Mouse (Mus musculus) G1E (cell line): ENCODE data around the gene Hoxd9.

ENCODE experiments used
- CTCF ChIP-seq: IDR thresholded peaks from 2 replicates; pipeline ENCODE4 v1.5.1; 2012; ENCODE audit warnings: low read depth, low read length, inconsistent platforms, mixed read lengths
- GATA1 ChIP-seq: IDR thresholded peaks from 2 replicates; pipeline ENCODE4 v1.6.1; 2012; ENCODE audit warnings: borderline replicate concordance, low read length, inconsistent platforms, mixed read lengths
- POLR2AphosphoS5 ChIP-seq: IDR thresholded peaks from 2 replicates; pipeline ENCODE4 v1.6.1; 2012; ENCODE audit warnings: low read depth, low read length, inconsistent platforms; ENCODE audit not compliant: insufficient replicate concordance
- TAL1 ChIP-seq: conservative IDR thresholded peaks from 2 replicates; pipeline ENCODE4 v1.6.1; 2012; ENCODE audit warnings: low read depth, low read length, inconsistent platforms, mixed read lengths

DNA sequence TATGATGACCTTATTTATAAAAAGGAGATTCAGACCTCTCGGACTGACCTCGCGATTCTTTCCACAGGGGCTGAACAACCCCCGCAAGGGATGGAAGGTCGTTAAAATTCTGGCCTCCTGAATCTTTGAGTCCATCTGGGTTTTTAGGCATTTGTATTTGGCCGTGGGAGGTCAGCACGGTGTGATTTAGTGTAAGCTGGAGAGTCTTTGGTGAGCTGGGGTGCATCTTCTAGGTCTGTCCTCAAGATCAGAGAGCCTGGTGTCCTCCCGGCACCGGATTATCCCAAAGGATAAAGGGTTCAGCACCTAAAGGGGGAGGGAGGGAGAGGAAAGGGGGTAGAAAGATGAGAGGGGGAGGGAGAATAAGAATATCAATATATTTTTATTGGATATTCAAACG lies 5.8 kb downstream of the Hoxd9 start:
- TF ChIP-seq TAL1 (no peak), CTCF (no peak), GATA1 (no peak), POLR2AphosphoS5 (no peak)
